Mouse (Mus musculus) lung, embryonic 16.5 days (tissue): Measurements from ENCODE around the gene Slc17a1. TPM values are rescaled to one million over a fixed set of nuclear protein-coding genes. Genes with fewer than 3 reads are reported as not detected.

Source experiments
- ATAC-seq: fragments of 200-750 bp; cut with Nextera tagmentation; 2 replicates; pipeline ENCODE4 v1.8.0; 2017; ENCODE audit warnings: low read depth, mild to moderate bottlenecking, moderate library complexity
- H3K27ac ChIP-seq: fragments of 300-500 bp; sonication (generic); 2 replicates; pipeline ENCODE4 v1.5.1; 2014; ENCODE audit warnings: mild to moderate bottlenecking, control low read depth, low read length
- H3K27me3 ChIP-seq: fragments of 300-500 bp; sonication (generic); 2 replicates; pipeline ENCODE4 v1.6.1; 2014; ENCODE audit warnings: low read depth, low read length, mixed read lengths; ENCODE audit not compliant: control insufficient read depth, insufficient read depth
- H3K36me3 ChIP-seq: fragments of 300-500 bp; sonication (generic); 2 replicates; pipeline ENCODE4 v1.6.1; 2014; ENCODE audit warnings: low read length; ENCODE audit not compliant: control insufficient read depth, insufficient read depth
- H3K4me1 ChIP-seq: fragments of 300-500 bp; sonication (generic); replicated peaks from 2 replicates; pipeline ENCODE4 v1.6.1; 2014; ENCODE audit warnings: low read length, mixed read lengths; ENCODE audit not compliant: control insufficient read depth, insufficient read depth
- H3K4me2 ChIP-seq: fragments of 300-500 bp; sonication (generic); 2 replicates; pipeline ENCODE4 v1.6.1; 2014; ENCODE audit warnings: low read depth, low read length, control low read depth
- H3K4me3 ChIP-seq: fragments of 300-500 bp; sonication (generic); 2 replicates; pipeline ENCODE4 v1.5.1; 2014; ENCODE audit warnings: mild to moderate bottlenecking, low read length, control low read depth
- H3K9ac ChIP-seq: fragments of 300-500 bp; sonication (generic); 2 replicates; pipeline ENCODE4 v1.6.1; 2014; ENCODE audit warnings: low read length, control low read depth
- H3K9me3 ChIP-seq: fragments of 300-500 bp; sonication (generic); 2 replicates; pipeline ENCODE4 v1.6.1; 2016; ENCODE audit warnings: low read length; ENCODE audit not compliant: control insufficient read depth
- WGBS: fragments of 180-500 bp; shearing (Covaris S2); extraction: QIAGEN DNeasy Blood & Tissue Kit; methylation state at CpG from one replicate; pipeline ENCODE4 v1.1.7; 2014; 5-methylcytosine and 5-hydroxymethylcytosine counted together
- polyA plus RNA-seq: library from polyadenylated mRNA; unstranded; fragments of >200 nt; fragmentation: Nextera tagmentation; extraction: Ambion mirVana; gene quantifications from 2 replicates; pipeline ENCODE4 v1.2.1, GENCODE M21; 2015

Gene Slc17a1
- not detected in 2 replicates for polyA plus RNA-seq

GRCm38 (mm10) chr13:23867405-23867804 lies at the start of gene Slc17a1:
Slc17a1 (plus strand) TSS chr13:23867750.
- H3K27ac ChIP-seq, result no peak within 1 kb of the TSS
- H3K36me3 ChIP-seq, result no peaks in the 10 kb centered on the region
- no peak within 1 kb of the TSS for H3K4me3 ChIP-seq
- H3K4me1 ChIP-seq, result peaks cover 6% of the 10 kb centered on the region
- no peaks in the 10 kb centered on the region for H3K9me3 ChIP-seq
- no peak within 1 kb of the TSS for H3K9ac ChIP-seq
- no peaks in the 10 kb centered on the region for H3K27me3 ChIP-seq
- no peak for ATAC-seq
- WGBS, result 80% methylated on average over 7 of the region's 7 CpGs
- H3K4me2 ChIP-seq, result no peak within 1 kb of the TSS

- Histone ChIP-seq H3K4me3 (no peak overlapping the region), H3K27ac (no peak overlapping the region), H3K4me2 (no peak overlapping the region), H3K36me3 (no peaks in the 10 kb centered on the region), H3K9ac (no peak overlapping the region), H3K27me3 (no peaks in the 10 kb centered on the region), H3K4me1 (no peaks in the 10 kb centered on the region), H3K9me3 (no peaks in the 10 kb centered on the region)
- ATAC-seq, result no peak
- 66% methylated on average over 4 of the region's 4 CpGs for WGBS
Measured at GRCm38 (mm10) chr13:23820179-23820940, 47.2 kb upstream of the Slc17a1 start.

- 41% methylated on average over 3 of the region's 3 CpGs for WGBS
- H3K36me3 ChIP-seq, result no peaks in the 10 kb centered on the region
- H3K9me3 ChIP-seq, result no peaks in the 10 kb centered on the region
- H3K4me2 ChIP-seq, result no peak overlapping the region
- H3K27me3 ChIP-seq, result no peaks in the 10 kb centered on the region
- H3K4me3 ChIP-seq, result no peak overlapping the region
- ATAC-seq, result no peak
- no peaks in the 10 kb centered on the region for H3K4me1 ChIP-seq
- H3K27ac ChIP-seq, result no peak overlapping the region
- H3K9ac ChIP-seq, result no peak overlapping the region
Measured at GRCm38 (mm10) chr13:23822213-23822612, 45.3 kb upstream of the Slc17a1 start.

- H3K27me3 ChIP-seq, result no peaks in the 10 kb centered on the region
- no peaks in the 10 kb centered on the region for H3K4me1 ChIP-seq
- no peaks in the 10 kb centered on the region for H3K36me3 ChIP-seq
- no peak overlapping the region for H3K4me2 ChIP-seq
- no peak overlapping the region for H3K27ac ChIP-seq
- no peaks in the 10 kb centered on the region for H3K9me3 ChIP-seq
- H3K4me3 ChIP-seq, result no peak overlapping the region
- no peak overlapping the region for H3K9ac ChIP-seq
- 49% methylated on average over 3 of the region's 3 CpGs for WGBS
- ATAC-seq, result no peak
Measured at GRCm38 (mm10) chr13:23826606-23827005, 40.9 kb upstream of the Slc17a1 start.

GRCm38 (mm10) chr13:23833053-23833452 lies 34.5 kb upstream of the Slc17a1 start:
- Histone ChIP-seq H3K9ac (no peak overlapping the region), H3K4me1 (no peaks in the 10 kb centered on the region), H3K27me3 (no peaks in the 10 kb centered on the region), H3K27ac (no peak overlapping the region), H3K4me3 (no peak overlapping the region), H3K36me3 (no peaks in the 10 kb centered on the region), H3K9me3 (no peaks in the 10 kb centered on the region), H3K4me2 (no peak overlapping the region)
- ATAC-seq, result no peak
- WGBS, result 15% methylated on average over 6 of the region's 6 CpGs

- 86% methylated on average over 5 of the region's 5 CpGs for WGBS
- no peaks in the 10 kb centered on the region for H3K36me3 ChIP-seq
- no peaks in the 10 kb centered on the region for H3K4me1 ChIP-seq
- no peaks in the 10 kb centered on the region for H3K27me3 ChIP-seq
- H3K4me3 ChIP-seq, result no peak overlapping the region
- no peak overlapping the region for H3K9ac ChIP-seq
- H3K27ac ChIP-seq, result no peak overlapping the region
- ATAC-seq, result no peak
- no peak overlapping the region for H3K4me2 ChIP-seq
- H3K9me3 ChIP-seq, result no peaks in the 10 kb centered on the region
Measured at GRCm38 (mm10) chr13:23834836-23835235, 32.7 kb upstream of the Slc17a1 start.

- no peak for ATAC-seq
- 83% methylated on average over 5 of the region's 5 CpGs for WGBS
- H3K27me3 ChIP-seq, result no peaks in the 10 kb centered on the region
Measured at GRCm38 (mm10) chr13:23836630-23837029, 30.9 kb upstream of the Slc17a1 start.

GRCm38 (mm10) chr13:23839308-23839707 lies 28.2 kb upstream of the Slc17a1 start, which contains the start of gene Slc17a3:
Slc17a3 (plus strand) TSS chr13:23839434.
- Histone ChIP-seq H3K9me3 (no peaks in the 10 kb centered on the region), H3K4me2 (no peak within 1 kb of the TSS), H3K9ac (no peak within 1 kb of the TSS), H3K36me3 (no peaks in the 10 kb centered on the region), H3K4me3 (no peak within 1 kb of the TSS), H3K4me1 (no peaks in the 10 kb centered on the region), H3K27me3 (no peaks in the 10 kb centered on the region), H3K27ac (no peak within 1 kb of the TSS)
- WGBS, result 69% methylated on average over 2 of the region's 2 CpGs
- no peak for ATAC-seq

More at GRCm38 (mm10) chr13:23836630-23837029, 30.9 kb upstream of the Slc17a1 start:
- Histone ChIP-seq H3K9me3 (no peaks in the 10 kb centered on the region), H3K4me1 (no peaks in the 10 kb centered on the region), H3K4me3 (no peak overlapping the region), H3K4me2 (no peak overlapping the region), H3K9ac (no peak overlapping the region), H3K36me3 (no peaks in the 10 kb centered on the region), H3K27ac (no peak overlapping the region)

- Histone ChIP-seq H3K9me3 (no peaks in the 10 kb centered on the region), H3K4me3 (no peak overlapping the region), H3K27ac (no peak overlapping the region), H3K4me2 (no peak overlapping the region), H3K9ac (no peak overlapping the region), H3K4me1 (no peaks in the 10 kb centered on the region), H3K27me3 (no peaks in the 10 kb centered on the region), H3K36me3 (no peaks in the 10 kb centered on the region)
- WGBS, result 84% methylated on average over 4 of the region's 4 CpGs
- no peak for ATAC-seq
Measured at GRCm38 (mm10) chr13:23845851-23846250, 21.7 kb upstream of the Slc17a1 start.
